Mouse (Mus musculus) thymus, adult 2 months (tissue): ENCODE measurements around the gene Defb30. TPM values are rescaled to one million over a fixed set of nuclear protein-coding genes. Genes with fewer than 3 reads are reported as not detected.

Experiments used
- DNase-seq: peaks from one replicate; pipeline ENCODE4 v3.0.0; 2021
- H3K27ac ChIP-seq: fragments of 200-500 bp; 2 replicates; pipeline ENCODE4 v1.5.1; 2012; ENCODE audit warnings: low read length, control low read depth; ENCODE audit not compliant: control insufficient read depth, insufficient read depth
- H3K27me3 ChIP-seq: fragments of 200-500 bp; 2 replicates; pipeline ENCODE4 v1.6.1; 2012; ENCODE audit warnings: mild to moderate bottlenecking, low read length, moderate library complexity, mixed read lengths; ENCODE audit not compliant: control insufficient read depth, insufficient read depth
- H3K36me3 ChIP-seq: fragments of 200-500 bp; 2 replicates; pipeline ENCODE4 v1.6.1; 2012; ENCODE audit warnings: mild to moderate bottlenecking, low read length, moderate library complexity; ENCODE audit not compliant: control insufficient read depth, insufficient read depth
- H3K4me1 ChIP-seq: fragments of 200-500 bp; replicated peaks from 2 replicates; pipeline ENCODE4 v1.6.1; 2012; ENCODE audit warnings: low read length; ENCODE audit not compliant: control insufficient read depth, insufficient read depth
- H3K4me3 ChIP-seq: fragments of 200-500 bp; 2 replicates; pipeline ENCODE4 v1.5.1; 2012; ENCODE audit warnings: mild to moderate bottlenecking, low read length, control low read depth, moderate library complexity; ENCODE audit not compliant: control insufficient read depth, insufficient read depth
- CTCF ChIP-seq: fragments of 200-500 bp; IDR thresholded peaks from 2 replicates; pipeline ENCODE4 v1.5.1; 2012; ENCODE audit warnings: mild to moderate bottlenecking, control low read depth, low read length, moderate library complexity, borderline replicate concordance; ENCODE audit not compliant: control insufficient read depth, poor library complexity, insufficient read depth; ENCODE audit errors: extremely low read depth
- POLR2A ChIP-seq: fragments of 200-500 bp; IDR thresholded peaks from 2 replicates; pipeline ENCODE4 v1.6.1; 2012; ENCODE audit warnings: mild to moderate bottlenecking, low read length, control low read depth, moderate library complexity; ENCODE audit not compliant: control insufficient read depth, poor library complexity, insufficient read depth; ENCODE audit errors: extremely low read depth
- WGBS: fragments of 180-500 bp; shearing (Covaris S2); methylation state at CpG from one replicate; pipeline ENCODE4 v1.1.7; 2018; 5-methylcytosine and 5-hydroxymethylcytosine counted together
- polyA plus RNA-seq: library from polyadenylated mRNA; depleted of rRNA; stranded (reverse); fragments of >200 nt; gene quantifications from 2 replicates; pipeline ENCODE4 v1.2.3, GENCODE M21; 2012

Gene Defb30
- polyA plus RNA-seq, 1 experiment = not detected

DNA sequence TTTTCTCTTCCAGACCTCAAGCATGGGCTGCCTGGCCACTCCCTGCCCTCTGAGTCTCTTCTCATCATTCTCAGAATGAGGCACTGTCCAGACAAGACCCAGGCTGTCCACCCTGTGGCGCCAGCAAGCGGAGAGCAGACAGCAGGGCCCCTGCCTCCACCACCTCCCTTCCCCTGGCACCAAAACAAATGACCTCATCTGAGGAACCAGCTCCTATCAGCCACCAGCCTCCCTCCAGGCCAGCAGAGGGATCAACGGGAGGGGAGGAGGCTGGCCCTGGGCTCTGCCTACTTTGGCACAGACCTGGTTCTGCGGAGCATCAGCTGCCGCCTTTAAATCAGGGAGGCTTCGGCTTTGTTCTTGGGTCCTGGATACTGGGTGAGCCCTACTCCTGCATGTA, 5.0 kb upstream of the Defb30 start:
- Histone ChIP-seq H3K27me3 (no peaks in the 10 kb centered on the region), H3K4me3 (no peak overlapping the region), H3K27ac (no peak overlapping the region), H3K4me1 (0 out of 2 replicates have a peak, but pooled peaks cover 2% of the 10 kb centered on the region), H3K36me3 (no peaks in the 10 kb centered on the region)
- TF ChIP-seq CTCF (no peak), POLR2A (no peak)
- WGBS = 66% methylated on average over 6 of the region's 6 CpGs
- no peak for DNase-seq

DNA sequence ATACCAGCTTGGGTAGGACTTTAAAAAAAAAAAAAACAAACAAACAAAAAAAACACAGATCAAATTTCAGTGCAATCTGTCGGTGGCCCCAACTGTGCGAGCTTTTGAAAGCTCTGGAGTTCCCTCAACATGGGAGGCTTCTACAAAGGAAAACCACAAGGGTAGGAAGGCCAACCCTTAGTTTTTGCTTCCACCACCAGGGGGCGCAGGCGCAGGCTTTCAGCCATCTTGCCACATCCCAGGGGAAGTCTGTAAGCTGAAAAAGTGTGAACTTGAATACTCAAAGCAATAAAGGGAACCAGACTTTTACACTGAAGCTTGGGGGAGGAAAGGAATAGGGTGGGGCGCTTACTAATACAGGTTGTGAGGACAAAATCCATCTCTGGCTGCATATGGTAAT, 1.0 kb upstream of the Defb30 start:
- H3K27me3 ChIP-seq = no peaks in the 10 kb centered on the region

DNA sequence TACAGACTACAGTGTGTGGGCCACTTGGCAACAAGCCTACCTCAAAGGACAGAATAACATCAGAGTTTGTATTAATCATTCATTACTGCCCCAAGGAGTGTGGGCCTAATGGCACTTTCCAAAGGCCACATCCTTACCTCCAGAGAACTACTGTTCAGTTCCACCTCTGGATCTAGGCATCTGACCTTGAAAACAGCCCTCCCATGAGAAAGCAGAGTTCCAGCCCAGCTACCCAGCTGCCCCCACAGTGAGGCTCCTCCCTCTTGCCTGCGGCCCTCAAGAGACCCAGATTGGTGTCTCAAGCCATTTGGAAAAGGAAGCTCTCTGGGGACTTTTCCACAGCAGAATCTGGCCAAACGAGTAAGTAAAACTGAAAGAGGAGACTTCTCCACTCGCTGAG, 3.1 kb downstream of the Defb30 start, which contains the start of gene Defb42:
Gene Defb42, plus strand, starts transcription at position 301 of the 400 bp plus-strand sequence.
- no peaks in the 10 kb centered on the region for H3K27me3 ChIP-seq
- TF ChIP-seq POLR2A (no peak), CTCF (no peak)
- no peak within 1 kb of the TSS for H3K4me3 ChIP-seq
- 0 out of 2 replicates have a peak, but pooled peaks cover 2% of the 10 kb centered on the region for H3K4me1 ChIP-seq
- no peaks in the 10 kb centered on the region for H3K36me3 ChIP-seq
- no peak for DNase-seq
- 80% methylated on average over 3 of the region's 3 CpGs for WGBS
- H3K27ac ChIP-seq = no peak within 1 kb of the TSS

More for the DNA sequence above, 1.0 kb upstream of the Defb30 start:
- Histone ChIP-seq H3K27ac (no peak overlapping the region), H3K4me3 (no peak overlapping the region), H3K4me1 (0 out of 2 replicates have a peak, but pooled peaks cover 2% of the 10 kb centered on the region), H3K36me3 (no peaks in the 10 kb centered on the region)
- WGBS = 18% methylated on average over 5 of the region's 5 CpGs
- TF ChIP-seq POLR2A (no peak), CTCF (peak; percentile 72; the same call in 1 of the 2 replicates)
- peak; percentile 74 for DNase-seq

DNA sequence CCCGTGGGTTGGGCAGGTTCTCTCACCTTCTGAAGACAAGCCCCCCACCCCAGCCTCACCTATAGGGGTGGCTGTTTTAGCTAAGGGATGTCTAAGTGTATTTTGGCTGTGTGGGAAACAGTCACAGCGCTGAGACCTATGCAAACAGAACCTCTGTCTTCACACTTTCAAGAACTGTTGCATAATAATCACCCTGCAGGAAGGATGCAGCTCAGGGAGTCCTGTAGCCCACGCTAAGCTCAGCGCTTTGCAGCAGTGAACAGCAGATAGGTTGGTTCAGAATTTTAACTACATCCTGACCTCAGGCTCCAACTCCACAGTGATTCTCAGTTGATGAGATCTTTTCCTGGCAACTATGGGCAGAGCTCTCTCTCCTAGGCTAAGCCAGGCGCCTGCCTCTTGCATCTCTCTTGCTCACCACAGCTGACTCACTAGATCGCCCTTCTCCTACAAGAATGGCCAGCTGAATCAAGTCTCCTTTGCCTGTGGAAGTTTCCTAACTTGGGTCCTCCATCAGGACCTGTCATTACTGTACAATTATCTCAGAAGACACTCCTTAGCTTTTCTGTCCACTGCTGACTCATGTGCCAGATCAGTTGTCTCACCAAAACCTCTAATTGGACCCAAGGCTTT, 29.1 kb downstream of the Defb30 start:
- Histone ChIP-seq H3K27me3 (no peaks in the 10 kb centered on the region), H3K36me3 (no peaks in the 10 kb centered on the region), H3K4me1 (no peaks in the 10 kb centered on the region), H3K27ac (no peak overlapping the region), H3K4me3 (no peak overlapping the region)
- TF ChIP-seq CTCF (no peak), POLR2A (no peak)
- 65% methylated on average over 6 of the region's 6 CpGs for WGBS
- DNase-seq = no peak

DNA sequence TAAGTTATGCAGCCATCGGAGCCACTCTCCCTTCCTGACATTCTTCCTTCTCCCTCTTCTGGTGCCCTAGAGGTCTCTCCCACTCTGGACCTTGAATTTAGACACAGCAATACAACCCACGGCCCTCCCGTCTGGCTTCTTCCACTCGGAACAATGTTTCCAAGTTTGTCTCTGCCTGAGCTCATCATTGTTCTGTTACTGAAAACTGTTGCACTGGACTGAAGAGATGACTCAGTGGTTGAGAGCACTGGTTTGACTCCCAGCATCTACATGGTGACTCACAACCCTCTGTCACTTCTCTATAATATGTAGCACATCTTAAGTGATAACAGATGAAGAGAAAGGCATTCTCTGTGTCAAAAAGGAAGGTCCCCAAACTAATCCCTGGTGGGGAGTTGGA, 35.1 kb downstream of the Defb30 start:
- DNase-seq = no peak
- TF ChIP-seq POLR2A = no peak
- no peak for TF ChIP-seq CTCF
- Histone ChIP-seq H3K27me3 (no peaks in the 10 kb centered on the region), H3K4me1 (no peaks in the 10 kb centered on the region), H3K27ac (no peak overlapping the region), H3K4me3 (no peak overlapping the region), H3K36me3 (no peaks in the 10 kb centered on the region)
- WGBS = 91% methylated on average over 4 of the region's 4 CpGs

DNA sequence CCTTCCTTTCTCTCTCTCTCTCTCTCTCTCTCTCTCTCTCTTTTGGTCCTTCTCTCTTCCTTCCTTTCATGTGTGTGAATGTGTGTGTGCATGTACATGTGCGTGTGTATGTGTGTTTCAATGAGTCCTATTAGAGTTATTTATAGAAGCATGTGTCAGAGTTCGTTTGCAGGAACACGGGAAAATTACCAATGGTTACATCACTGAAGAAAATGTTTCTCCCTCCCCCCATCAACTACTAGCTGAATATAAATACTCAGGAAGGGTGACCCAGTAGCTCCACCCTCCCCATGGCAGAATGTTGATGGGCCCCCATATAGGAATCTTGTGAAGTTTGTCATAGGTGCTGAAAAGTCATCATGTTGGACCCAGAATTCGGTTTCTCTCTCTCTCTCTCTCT, 36.7 kb downstream of the Defb30 start:
- DNase-seq = no peak
- no peaks in the 10 kb centered on the region for H3K36me3 ChIP-seq
- H3K27me3 ChIP-seq = no peaks in the 10 kb centered on the region
- H3K4me3 ChIP-seq = no peak overlapping the region
- 76% methylated on average over 4 of the region's 4 CpGs for WGBS
- no peaks in the 10 kb centered on the region for H3K4me1 ChIP-seq
- no peak for TF ChIP-seq CTCF
- no peak for TF ChIP-seq POLR2A
- H3K27ac ChIP-seq = no peak overlapping the region
